Mouse (Mus musculus) limb, embryonic 14.5 days (tissue): ENCODE measurements around the gene Abcc9. TPM values are rescaled to one million over a fixed set of nuclear protein-coding genes. Genes with fewer than 3 reads are reported as not detected.

Source experiments
- ATAC-seq: fragments of 200-750 bp; cut with Nextera tagmentation; 2 replicates; pipeline ENCODE4 v1.8.0; 2017; ENCODE audit warnings: low read depth, moderate number of reproducible peaks, moderate TSS enrichment; ENCODE audit not compliant: low FRiP score
- DNase-seq: peaks from one replicate; pipeline ENCODE4 v3.0.0-alpha.2; 2015; ENCODE audit warnings: low spot score
- H3K27ac ChIP-seq: fragments of 300-500 bp; sonication (generic); replicated peaks from 2 replicates; pipeline ENCODE4 v1.5.1; 2014; ENCODE audit warnings: low read depth, mild to moderate bottlenecking, low read length, moderate library complexity, mixed read lengths
- H3K27me3 ChIP-seq: fragments of 300-500 bp; sonication (generic); 2 replicates; pipeline ENCODE4 v1.6.1; 2014; ENCODE audit warnings: low read length, mixed read lengths; ENCODE audit not compliant: control insufficient read depth, insufficient read depth
- H3K36me3 ChIP-seq: fragments of 300-500 bp; sonication (generic); 2 replicates; pipeline ENCODE4 v1.6.1; 2014; ENCODE audit warnings: mild to moderate bottlenecking, low read length, moderate library complexity, mixed read lengths; ENCODE audit not compliant: control insufficient read depth, insufficient read depth
- H3K4me1 ChIP-seq: fragments of 300-500 bp; sonication (generic); 2 replicates; pipeline ENCODE4 v1.6.1; 2014; ENCODE audit warnings: antibody characterized with exemption, low read length, mixed read lengths; ENCODE audit not compliant: control insufficient read depth, insufficient read depth
- H3K4me2 ChIP-seq: fragments of 300-500 bp; sonication (generic); replicated peaks from 2 replicates; pipeline ENCODE4 v1.6.1; 2014; ENCODE audit warnings: low read depth, mild to moderate bottlenecking, low read length, moderate library complexity; ENCODE audit not compliant: severe bottlenecking
- H3K4me3 ChIP-seq: fragments of 300-500 bp; sonication (generic); replicated peaks from 2 replicates; pipeline ENCODE4 v1.5.1; 2014; ENCODE audit warnings: low read length
- H3K9ac ChIP-seq: fragments of 300-500 bp; sonication (generic); 2 replicates; pipeline ENCODE4 v1.6.1; 2014; ENCODE audit warnings: mild to moderate bottlenecking, low read depth, low read length, moderate library complexity; ENCODE audit not compliant: severe bottlenecking
- H3K9me3 ChIP-seq: fragments of 300-500 bp; sonication (generic); 2 replicates; pipeline ENCODE4 v1.6.1; 2016; ENCODE audit warnings: low read length; ENCODE audit not compliant: control insufficient read depth
- POLR2A ChIP-seq: fragments of 200-500 bp; IDR thresholded peaks from 2 replicates; pipeline ENCODE4 v1.8.0; 2012; ENCODE audit warnings: inconsistent platforms, mild to moderate bottlenecking, moderate library complexity, borderline replicate concordance; ENCODE audit not compliant: insufficient read depth, insufficient read length; ENCODE audit errors: extremely low read depth
- WGBS: fragments of 180-500 bp; shearing (Covaris S2); extraction: QIAGEN DNeasy Blood & Tissue Kit; methylation state at CpG from one replicate; pipeline ENCODE4 v1.1.7; 2014; 5-methylcytosine and 5-hydroxymethylcytosine counted together
- polyA plus RNA-seq, 2 experiments: library from polyadenylated mRNA; depleted of rRNA in 1 of 2; stranded (reverse) in 1 of 2; unstranded in 1 of 2; fragments of >200 nt; fragmentation: Nextera tagmentation in 1 of 2; extraction: Ambion mirVana in 1 of 2; gene quantifications; 2 replicates each; pipeline versions ENCODE4 v1.2.1 to v1.2.3; 2012 to 2014

Abcc9 gene
- polyA plus RNA-seq, 2 experiments: 4.0 to 7.3 TPM

DNA sequence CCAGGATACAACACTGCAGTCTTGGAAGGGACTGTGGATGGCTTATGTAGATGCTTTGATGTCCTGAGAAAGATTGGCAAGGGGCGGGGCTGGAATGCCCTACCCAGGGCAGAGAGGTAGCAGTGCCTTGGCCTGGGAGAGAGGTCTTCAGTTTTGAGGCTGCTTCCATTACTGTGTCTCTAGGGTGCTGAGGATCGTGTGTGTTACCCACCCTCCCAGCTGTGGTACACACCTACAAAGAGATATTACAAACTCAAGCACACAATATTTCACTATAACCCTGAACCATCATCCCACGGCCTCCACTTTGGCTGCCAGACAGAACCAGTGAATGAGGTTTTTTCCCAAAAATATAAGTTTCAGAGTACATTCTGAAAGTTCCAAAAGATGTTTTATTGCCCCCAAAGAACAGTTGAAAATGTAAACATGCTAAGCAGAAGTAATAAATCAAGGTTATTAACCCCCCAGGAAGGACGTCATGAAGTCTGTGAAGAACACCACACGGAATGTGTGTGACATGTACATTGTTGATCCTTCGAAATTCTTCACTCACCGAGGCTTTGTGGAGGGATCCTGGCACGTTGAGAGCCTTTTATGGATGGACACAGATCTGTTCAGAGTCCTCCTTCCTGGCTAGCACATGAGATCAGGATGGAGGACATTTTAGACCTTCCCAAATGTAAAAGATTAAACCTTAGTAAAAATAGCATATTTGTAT is 159.9 kb downstream of the Abcc9 start:
- 62% methylated on average over 8 of the region's 8 CpGs for WGBS
- Histone ChIP-seq H3K9ac (no peak overlapping the region), H3K4me1 (no peaks in the 10 kb centered on the region; the same call in 1 of the 2 replicates), H3K4me3 (no peak overlapping the region), H3K36me3 (no peaks in the 10 kb centered on the region), H3K4me2 (no peak overlapping the region), H3K9me3 (no peaks in the 10 kb centered on the region), H3K27ac (no peak overlapping the region), H3K27me3 (no peaks in the 10 kb centered on the region)
- no peak; the same call in 1 of the 2 replicates for ATAC-seq
- no peak for DNase-seq
- no peak for TF ChIP-seq POLR2A

DNA sequence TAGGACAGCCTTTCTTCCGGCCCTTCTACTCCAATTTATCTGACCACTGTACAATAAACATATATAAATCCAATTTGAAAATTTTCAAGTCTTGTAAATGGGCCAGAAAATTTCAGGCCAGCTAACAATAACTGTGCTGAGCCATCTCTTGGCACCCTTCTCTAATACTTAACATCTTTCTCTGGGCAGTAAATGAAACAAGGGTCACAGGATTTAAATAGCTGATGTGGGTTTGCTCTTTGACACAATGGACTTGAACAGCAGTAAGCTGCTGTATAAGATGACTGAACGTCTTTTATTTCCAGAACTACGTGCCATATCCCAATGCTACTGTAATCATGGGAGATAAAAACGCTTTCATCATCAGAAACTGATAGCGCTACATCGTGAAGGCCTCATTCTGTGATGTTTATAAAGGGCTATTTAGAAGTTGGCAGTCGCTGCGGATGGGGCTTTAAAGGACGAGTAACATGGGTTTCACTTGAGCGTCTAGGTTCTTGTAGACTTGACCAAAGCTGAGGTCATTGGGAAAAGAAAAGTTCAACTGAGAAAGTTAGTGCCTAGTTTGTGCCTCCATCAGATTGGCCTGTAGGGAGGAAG is 161.5 kb downstream of the Abcc9 start:
- H3K4me1 ChIP-seq: no peaks in the 10 kb centered on the region; the same call in 1 of the 2 replicates
- DNase-seq: no peak
- H3K4me2 ChIP-seq: no peak overlapping the region
- H3K27ac ChIP-seq: no peak overlapping the region
- 88% methylated on average over 10 of the region's 10 CpGs for WGBS
- no peak for TF ChIP-seq POLR2A
- no peak for ATAC-seq
- no peak overlapping the region for H3K9ac ChIP-seq
- H3K4me3 ChIP-seq: no peak overlapping the region
- H3K36me3 ChIP-seq: no peaks in the 10 kb centered on the region
- H3K27me3 ChIP-seq: no peaks in the 10 kb centered on the region
- no peaks in the 10 kb centered on the region for H3K9me3 ChIP-seq

DNA sequence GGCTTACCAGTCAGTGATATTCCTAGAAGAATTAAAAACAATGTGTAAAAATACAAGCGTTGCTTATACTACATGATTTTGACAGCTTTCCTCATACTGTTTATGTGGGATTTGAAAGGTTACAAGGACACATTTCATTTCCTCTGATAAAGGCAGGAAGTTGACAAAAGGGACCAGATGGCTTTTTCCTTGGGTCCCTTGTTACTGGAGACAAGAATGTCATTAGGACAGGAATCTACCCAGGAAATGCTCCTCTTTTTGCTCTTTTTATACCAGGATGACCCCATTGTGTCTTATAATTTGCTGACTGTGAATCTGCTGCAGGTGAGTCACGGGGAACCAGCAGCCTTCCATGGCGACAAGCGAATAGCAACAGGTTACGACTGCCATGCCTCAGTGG is 162.0 kb downstream of the Abcc9 start:
- no peak overlapping the region for H3K4me3 ChIP-seq
- WGBS: 92% methylated on average over 5 of the region's 5 CpGs
- no peak overlapping the region for H3K27ac ChIP-seq
- no peak overlapping the region for H3K9ac ChIP-seq
- DNase-seq: no peak
- ATAC-seq: no peak
- H3K4me1 ChIP-seq: no peaks in the 10 kb centered on the region; the same call in 1 of the 2 replicates
- no peaks in the 10 kb centered on the region for H3K9me3 ChIP-seq
- H3K27me3 ChIP-seq: no peaks in the 10 kb centered on the region
- H3K36me3 ChIP-seq: no peaks in the 10 kb centered on the region
- H3K4me2 ChIP-seq: no peak overlapping the region
- no peak for TF ChIP-seq POLR2A

DNA sequence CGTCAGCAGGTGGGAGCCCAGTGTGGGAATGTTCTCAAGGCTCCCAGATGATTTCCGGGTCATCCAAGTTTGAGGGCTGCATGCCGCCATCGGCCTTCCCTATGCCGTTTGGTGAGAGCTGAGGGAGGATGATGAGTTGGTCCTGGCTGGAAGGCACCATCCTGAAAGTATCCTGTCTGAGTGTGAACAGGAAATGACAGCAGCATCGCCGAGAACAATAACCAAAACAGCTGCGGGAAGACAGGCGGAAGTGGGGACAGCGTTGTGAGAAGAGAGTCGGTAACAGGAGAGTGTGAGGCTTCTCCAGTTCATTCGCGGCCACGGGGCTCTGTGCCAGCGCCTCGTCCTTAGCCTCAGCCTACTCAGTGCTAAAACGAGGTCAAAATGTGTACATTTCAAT is 163.6 kb downstream of the Abcc9 start:
- Histone ChIP-seq H3K4me3 (no peak overlapping the region), H3K4me1 (no peaks in the 10 kb centered on the region), H3K27me3 (no peaks in the 10 kb centered on the region), H3K9ac (no peak overlapping the region), H3K27ac (no peak overlapping the region), H3K9me3 (no peaks in the 10 kb centered on the region), H3K4me2 (no peak overlapping the region), H3K36me3 (no peaks in the 10 kb centered on the region)
- TF ChIP-seq POLR2A: no peak
- whole genome bisulfite sequencing: 84% methylated on average over 17 of the region's 17 CpGs
- no peak for DNase-seq
- no peak for ATAC-seq

Other genes starting within 250 kb of the Abcc9 start
- gene Gys2, start 229.2 kb downstream of the Abcc9 start, polyA plus RNA-seq (2012; rRNA removed): 0.03 TPM in 1 of 2 replicates, not detected in the other
- not detected in 2 replicates for gene Gys2, start 229.2 kb downstream of the Abcc9 start, polyA plus RNA-seq (2014; fragmentation: Nextera tagmentation; extraction: Ambion mirVana)
- 178 TPM in 2 replicates for gene Ldhb, start 194.4 kb downstream of the Abcc9 start, polyA plus RNA-seq (2012; rRNA removed)
- gene Ldhb, start 194.4 kb downstream of the Abcc9 start, polyA plus RNA-seq (2014; fragmentation: Nextera tagmentation; extraction: Ambion mirVana): 229 and 266 TPM in 2 replicates
- 9.7 and 10.0 TPM in 2 replicates for gene Kcnj8, start 130.7 kb downstream of the Abcc9 start, polyA plus RNA-seq (2012; rRNA removed)
- 8.2 and 11.3 TPM in 2 replicates for gene Kcnj8, start 130.7 kb downstream of the Abcc9 start, polyA plus RNA-seq (2014; fragmentation: Nextera tagmentation; extraction: Ambion mirVana)
- 40.7 and 54.5 TPM in 2 replicates for gene Cmas, start 54.4 kb upstream of the Abcc9 start, polyA plus RNA-seq (2012; rRNA removed)
- gene Cmas, start 54.4 kb upstream of the Abcc9 start, polyA plus RNA-seq (2014; fragmentation: Nextera tagmentation; extraction: Ambion mirVana): 88.7 and 95.8 TPM in 2 replicates
- gene Sult6b2, start 102.2 kb upstream of the Abcc9 start, polyA plus RNA-seq (2012; rRNA removed): 0.13 TPM in 1 of 2 replicates, not detected in the other
- 0.08 TPM in 1 of 2 replicates, not detected in the other for gene Sult6b2, start 102.2 kb upstream of the Abcc9 start, polyA plus RNA-seq (2014; fragmentation: Nextera tagmentation; extraction: Ambion mirVana)